Mouse (Mus musculus) mature B cell (primary cell): ENCODE measurements around the gene Map2.

Experiments
- in situ Hi-C: fragments of 300-500 bp; cut with MboI; formaldehyde crosslinking; loops from 2 replicates; pipeline ENCODE4 v1.14.3; 2019

Map2 gene

DNA sequence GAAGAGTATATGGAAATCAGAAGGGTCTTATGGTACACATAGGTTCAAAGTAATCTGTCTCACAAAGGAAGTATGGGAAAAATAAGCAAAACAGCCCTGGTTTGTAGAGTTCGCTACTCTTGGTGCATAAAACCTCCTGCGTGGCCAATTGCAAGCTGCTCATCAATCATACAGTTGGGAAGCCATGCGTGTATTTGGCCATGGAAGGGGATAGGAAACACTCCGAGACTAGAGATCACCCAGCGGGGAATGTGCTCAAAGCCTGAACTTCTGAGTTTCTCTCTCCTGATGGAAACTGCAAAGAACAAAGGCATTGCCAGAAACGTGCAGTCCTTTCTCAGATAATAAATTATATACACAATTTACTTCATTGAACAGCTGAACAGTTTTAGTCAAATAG, 124.3 kb downstream of the Map2 start:
- in situ Hi-C loops, result no loop called here

DNA sequence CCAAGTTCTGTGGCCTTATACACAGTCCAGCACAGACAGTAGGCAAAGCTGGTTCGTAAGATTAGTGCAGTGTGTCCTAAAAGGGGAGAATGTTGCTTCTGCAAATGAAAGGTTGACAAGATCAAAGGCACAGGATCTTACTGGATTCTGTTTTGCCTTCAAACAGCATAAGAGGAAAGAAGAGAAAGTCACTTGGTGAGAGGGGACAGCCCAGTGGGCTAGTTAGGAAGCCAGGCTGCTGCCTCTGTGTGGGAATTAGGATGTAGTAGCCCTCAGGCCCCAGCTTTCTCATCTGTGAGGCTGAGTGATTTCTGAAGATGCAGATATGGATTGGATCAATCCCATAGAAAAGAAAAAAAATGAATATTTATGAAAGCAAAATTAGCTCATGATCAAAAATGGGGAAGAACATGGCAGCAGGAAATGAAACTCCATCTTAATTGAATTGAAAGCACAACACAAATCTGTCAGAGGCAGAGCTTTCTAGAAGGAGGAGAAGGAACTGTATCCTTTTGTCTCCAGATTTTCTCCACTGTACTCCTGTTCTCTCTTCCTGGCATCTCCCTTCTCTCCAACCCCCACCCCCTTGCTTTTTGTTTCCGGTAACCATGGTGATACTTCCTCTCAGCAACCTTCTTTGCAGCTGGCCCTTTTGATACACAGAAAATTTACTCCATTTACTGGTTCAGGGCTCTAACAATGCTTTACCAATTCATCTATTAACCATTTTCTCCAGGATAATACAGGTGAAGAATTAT, 145.5 kb downstream of the Map2 start:
- in situ Hi-C loops, result no loop called here

DNA sequence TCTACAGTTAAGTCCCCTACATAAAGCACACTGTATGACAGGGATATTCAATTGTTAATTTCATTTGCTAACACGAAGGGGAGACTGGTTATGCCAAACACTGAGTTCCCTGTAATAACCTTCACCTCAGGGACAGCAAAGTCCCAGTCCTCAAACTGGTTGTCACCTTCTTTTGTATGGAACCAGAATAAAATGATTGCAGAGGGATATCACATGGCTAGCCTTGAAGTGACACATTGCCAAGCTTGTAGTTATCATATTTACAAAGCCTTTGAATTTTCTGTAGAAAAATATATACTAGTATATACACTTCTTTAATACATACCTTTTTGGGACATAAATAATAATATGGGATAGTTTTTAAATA, 146.0 kb downstream of the Map2 start:
- in situ Hi-C loops, result no loop called here

DNA sequence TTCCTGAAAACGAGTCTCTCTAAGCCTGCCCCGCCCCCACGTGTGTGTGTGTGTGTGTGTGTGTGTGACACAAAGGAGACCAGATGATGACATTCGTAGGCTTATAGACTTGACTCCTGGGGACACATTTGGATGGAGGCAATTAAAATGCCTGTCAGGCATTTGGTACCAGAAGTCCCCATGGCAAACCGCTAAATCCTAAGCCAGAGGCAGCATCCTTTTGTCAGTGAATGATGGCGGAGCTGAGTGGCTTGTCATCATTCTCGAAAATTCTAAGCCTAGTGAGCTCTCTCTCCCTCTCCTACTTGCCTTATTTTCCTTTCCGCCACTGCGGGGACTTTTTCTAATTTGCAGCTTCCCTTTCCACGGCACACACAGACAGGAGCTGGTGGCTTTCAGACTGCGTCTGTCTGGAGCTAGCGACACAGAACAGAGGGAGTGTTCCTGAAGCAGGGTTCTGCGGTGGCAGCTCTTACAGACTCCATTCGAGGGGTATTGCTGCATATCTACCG, 146.6 kb downstream of the Map2 start:
- in situ Hi-C loops, result no loop called here

DNA sequence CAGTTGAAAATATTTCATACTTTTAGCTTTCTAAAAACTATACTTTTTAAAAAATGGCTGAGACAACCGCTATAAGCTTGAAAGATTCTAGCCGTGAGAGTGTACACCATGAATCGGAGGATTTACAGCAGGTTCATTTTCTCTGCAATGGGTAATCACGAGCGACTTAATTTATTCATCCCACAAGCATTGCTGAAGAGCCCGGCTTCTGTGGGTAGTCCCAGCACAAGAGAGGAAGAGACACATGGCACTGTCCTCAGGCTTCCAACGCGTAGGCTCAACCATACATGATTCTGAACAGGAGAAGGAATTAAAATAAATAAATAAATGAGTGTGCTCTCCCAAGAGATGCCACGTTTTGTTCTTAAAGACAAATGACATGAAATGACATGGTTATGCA, 148.4 kb downstream of the Map2 start:
- in situ Hi-C loops, result no loop called here

DNA sequence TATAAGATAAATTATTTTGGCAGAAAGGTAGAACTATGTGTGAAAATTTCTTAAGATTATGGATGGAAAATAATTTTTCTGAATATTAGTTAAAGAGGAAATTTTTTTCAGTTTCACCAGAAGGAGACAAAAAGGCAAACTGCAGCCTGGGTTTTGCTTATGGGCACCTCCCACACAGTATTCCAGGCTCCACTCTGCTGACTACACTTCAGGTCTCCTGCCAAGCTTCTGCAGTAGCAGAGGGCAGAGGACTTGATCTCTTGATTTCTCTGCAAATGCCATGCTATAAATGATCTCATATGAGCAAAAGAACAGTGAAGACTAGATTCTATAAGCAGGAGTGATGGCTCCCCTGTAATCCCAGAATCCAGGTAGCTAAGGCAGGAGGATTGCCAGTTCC, 149.9 kb downstream of the Map2 start:
- in situ Hi-C loops, result no loop called here

DNA sequence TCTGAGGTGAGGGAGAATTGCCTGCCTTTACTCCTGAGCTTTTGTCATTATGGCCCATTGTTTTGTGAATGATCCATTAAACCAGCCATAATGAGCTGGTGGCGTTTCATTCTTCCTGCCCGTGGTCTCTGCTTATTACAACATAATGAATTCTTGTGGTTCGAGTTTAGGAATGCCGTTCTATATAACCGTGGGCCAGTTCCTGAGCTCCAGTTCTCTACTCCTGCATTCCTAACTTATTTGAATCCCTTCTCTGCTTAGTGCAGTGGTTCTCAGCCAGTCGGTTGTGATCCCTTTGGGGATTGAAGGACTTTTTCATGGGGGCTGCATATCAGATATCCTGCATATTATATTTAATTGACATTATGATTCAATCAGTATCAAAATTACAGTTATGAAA, 153.9 kb downstream of the Map2 start:
- in situ Hi-C loops, result no loop called here

DNA sequence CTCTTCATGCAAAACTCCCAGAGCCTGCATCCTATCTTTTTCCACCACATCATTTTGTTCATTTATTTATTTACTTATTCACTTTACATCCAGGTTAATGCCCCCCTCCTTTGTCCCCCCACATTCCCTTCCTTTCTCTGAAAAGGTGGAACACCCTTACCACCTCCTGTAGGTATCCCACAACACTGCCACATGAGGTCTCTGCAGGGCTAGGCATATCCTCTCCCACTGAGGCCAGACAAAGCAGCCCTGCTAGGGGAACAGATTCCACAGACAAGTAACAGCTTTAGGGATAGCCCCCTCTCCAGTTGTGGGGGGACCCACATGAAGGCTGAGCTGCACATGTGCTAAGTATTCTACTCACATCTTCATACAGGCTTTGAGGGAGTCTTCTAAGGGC, 154.5 kb downstream of the Map2 start:
- in situ Hi-C loops, result no loop called here

DNA sequence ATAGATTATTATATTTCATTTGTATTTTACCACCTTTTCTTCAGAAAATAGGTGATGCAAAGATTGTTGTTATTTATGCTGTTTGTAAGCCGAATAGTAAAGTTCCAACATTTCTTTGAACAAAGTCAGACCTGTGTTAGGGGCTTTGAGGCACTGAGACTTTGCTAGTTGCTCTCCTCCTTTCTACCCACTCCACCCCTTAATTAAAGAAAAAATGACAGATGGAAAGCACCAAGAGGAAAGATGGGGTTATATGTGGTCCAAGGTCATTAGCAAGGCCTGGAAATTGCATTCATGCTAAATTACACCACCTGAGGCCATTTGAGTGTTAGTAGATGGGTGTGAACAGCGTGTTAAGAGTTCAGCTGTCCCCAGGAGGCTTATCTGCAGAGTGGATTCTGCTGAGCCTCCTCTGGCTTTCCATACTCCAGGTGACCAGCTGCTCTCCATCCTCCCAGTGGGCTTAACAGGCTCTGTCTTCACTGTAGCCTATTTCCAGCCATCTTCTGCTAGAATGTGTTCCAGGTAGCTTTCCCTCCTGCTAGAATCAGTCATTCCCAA, 160.7 kb downstream of the Map2 start:
- in situ Hi-C loops, result no loop called here

DNA sequence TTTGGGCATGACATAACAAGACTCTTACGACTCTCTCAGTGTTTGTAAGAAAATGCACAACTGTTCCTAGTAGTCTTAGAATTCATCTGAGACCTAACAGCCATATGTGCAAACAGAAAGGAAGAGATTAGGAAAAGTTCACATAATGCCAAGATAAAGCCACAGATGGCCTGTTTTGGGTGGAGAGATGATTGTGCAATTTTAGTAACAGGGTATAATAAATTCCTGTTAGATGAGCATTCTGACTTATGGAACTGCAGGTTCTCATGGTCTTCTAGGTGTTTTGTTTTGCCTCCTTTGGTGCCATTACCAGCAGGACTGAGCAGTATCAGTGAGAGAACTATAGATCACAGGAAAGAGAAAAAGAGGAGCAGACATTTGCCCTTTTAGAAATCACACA, 164.1 kb downstream of the Map2 start:
- in situ Hi-C loops, result no loop called here

DNA sequence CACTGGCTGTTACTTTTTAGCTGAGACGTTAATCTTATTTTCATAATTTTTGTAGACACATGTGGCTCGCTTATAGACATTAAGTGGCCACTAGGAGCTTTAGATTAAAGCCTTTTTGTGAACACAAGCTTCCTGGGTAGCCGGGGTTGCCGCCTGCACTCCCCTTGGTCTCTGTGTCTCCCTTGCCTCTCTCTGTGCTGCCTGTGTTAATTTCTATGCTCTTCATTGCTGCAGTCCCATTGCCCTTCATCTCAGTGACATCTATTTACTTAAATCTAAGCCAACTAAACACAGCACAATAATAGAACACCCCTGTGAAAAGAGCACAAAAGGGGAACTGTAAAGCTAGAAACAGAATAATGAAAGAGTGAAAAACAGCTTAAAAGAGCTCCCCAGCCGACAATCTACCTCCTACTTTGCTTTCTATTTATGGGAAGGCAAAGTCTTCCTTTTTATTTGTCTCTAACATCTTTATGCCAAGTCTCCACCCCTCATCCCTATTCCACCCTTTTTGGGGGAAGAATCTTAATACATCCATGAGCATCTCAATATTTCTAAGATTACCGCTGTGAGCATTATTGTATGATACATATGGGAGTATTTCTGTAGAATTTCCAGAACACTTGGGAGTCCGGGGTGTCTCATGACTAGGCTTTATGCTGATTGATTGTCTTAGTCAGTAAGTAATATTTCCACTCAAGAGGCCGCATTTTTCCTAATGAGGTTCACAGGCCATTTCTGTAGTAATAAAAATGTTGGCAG, 173.5 kb downstream of the Map2 start:
- in situ Hi-C loops, result no loop called here

DNA sequence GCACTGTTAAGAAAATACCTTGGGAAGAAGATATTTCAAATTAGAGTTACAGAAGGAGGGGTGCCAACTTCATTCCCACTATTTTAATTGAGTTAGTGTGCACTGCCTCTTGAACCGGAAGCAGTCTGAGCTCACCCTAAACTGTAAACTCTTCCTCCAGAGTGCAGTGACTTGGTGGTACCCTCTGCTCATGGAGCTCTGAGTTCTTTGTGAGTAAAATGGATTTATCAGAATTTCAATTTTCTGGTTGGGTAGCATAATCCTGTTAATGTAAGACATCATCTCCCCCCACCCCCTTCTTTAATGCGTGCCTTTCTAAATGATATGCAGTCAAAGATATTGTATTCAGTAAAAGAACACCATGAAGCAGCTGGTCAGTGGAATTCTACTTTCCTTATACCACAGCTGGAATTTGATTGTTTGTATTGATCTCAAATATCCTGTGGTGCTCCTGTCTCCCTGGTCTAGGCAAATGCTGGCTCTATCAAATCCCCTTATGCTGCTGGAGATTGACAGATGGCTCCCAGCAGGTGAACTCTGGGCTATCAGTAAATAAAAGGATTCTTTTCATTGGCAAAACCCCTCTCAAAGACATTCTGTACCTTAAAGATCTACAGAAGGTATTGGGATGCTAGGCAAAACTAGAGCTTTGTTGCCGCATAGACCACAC, 174.2 kb downstream of the Map2 start:
- in situ Hi-C loops, result no loop called here

DNA sequence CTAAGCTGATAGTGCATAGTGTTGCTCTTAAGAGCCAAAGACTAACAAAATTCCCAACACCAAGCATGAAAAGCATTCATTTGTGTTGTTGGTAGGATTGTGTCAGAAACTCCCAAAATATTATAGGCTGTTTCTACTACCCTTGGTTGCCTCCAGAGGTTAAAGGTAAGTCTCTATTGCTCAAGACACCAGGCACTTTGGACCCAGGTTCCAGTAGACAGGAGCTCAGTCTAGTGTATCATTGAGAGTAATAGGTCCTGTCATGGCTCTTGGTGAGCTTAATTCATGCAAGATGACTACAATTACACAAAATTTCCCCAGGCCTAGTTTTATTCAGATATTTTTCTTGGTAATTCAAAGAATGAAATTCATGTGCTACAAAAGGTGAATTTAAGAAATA, 176.3 kb downstream of the Map2 start:
- in situ Hi-C loops, result no loop called here

DNA sequence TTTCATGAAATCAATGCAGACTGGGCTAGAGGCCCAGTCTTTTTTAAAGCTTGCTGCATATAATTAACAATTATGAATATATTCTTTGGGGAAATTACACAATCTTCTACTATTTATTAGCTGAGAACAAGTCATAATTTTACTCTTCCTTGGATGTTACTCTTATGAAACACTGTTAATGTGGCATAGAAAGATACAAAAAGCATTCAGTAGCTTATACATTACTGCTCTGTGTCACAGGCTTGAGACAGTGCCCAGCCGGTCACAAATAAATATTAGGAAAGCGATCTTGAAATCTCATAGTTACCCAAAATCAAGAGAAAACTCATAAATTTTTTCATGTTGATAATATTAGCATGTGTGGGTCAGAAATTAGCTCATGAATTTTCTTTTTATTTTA, 186.7 kb downstream of the Map2 start:
- in situ Hi-C loops, result no loop called here

DNA sequence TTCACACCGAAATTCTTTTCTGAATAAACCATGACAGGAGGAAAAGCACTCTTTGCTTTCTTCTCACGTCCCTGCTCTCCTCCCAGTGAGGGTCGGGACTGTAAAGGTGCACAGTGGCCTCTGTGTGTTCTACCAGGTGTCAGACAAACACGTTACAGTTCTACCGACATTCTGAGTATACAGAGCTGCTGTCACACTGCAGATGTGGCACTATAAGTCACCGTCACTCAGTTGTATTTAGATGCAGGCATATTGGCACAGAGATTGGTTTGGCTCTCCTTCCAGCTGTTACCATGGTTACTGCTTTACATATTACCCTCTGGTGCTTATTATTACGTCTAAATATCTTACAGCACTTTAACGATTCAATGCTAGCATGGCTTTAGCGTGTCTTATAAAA, 188.2 kb downstream of the Map2 start:
- in situ Hi-C loops, result no loop called here

DNA sequence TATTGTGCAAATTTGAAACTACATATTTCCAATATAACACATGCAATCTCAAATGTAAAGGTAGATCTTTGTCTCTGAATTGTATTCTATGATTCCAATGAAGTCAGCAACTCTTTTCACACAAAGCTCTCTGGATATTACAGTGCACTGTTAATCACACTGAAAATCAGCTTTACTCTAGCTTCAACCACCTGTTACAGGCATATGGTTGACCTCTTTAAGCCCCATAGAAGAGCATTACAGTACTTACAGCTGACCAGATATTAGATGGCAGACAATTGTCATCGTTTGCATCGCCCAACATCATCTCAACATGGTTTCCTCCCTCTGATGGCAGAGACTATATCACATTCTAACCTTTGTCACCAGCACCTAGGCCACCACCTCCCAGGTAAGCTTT, 189.3 kb downstream of the Map2 start:
- in situ Hi-C loops, result no loop called here

DNA sequence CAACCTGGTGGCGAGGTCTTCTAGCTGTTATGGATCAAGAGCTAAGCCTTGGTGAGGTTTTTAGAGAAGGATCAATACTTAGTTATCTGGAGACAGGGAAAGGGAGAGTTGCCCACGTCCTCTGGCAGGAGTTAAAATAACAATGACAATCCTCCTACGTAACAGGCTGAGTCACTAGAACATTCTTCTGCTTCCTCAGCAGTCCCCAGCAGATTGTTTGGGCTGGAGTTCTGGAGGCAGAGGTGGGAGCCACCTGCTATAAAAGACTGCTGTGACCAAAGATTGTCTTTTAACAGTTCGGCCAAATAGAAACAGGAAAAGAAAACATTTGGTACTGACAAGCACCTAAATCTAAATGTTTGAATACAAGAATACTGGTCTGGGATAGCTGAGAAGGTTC, 190.5 kb downstream of the Map2 start:
- in situ Hi-C loops, result no loop called here

DNA sequence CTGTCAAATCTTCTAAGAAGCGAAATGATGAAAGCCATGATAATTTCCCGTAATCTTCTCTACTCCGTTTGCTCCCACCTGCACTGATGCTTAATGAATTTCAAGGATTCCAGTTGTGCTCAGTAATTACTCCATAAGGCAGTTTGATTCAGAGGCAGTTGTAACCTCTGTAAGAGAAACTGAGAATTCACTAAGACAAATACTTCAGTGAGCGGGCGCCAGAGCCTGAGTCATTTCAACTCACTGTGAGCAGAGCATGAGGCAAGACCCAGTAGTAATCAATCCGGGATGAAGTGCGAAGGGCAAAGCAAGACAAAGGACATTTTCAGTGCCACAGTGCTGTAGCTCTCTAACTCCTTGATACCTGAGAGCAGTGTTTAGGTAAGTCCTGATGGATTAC, 194.4 kb downstream of the Map2 start:
- in situ Hi-C loops, result no loop called here

DNA sequence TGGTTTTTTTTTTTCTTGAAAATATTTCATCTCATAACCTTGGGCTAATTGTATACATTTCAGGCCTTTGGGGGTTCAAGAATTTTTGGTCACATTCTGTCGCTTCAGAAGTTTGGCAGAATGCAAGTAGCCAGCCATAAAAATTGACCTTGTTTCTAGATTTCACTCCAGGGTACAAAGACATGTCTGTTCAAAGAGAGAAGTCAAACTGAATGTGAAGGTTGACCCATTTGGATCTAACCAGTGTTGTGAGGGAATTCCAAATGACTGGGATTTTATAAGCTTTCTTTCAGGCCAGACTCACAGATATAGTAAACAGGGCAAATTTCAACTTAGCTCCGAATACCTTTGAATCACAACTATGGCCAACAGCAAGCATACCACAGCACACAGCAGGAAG, 196.3 kb downstream of the Map2 start:
- in situ Hi-C loops, result no loop called here

DNA sequence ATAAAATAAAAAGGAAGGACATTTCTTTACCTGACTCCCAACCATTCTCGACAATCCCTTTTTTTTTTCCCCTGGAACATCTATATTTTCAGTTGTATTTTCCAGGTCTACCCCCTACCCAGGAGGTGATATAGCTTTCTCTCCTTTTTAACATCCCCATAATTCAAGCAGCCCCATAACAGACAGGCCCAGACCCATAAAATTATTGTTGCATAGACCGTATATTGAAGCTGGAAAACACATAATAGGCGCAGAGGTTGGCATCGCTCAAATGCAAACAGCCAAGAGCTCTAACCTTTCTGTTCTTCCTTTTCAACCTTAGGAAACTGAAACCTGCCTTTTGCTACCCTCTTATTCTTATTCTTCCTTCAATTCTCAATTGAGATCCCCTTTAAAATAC, 211.2 kb downstream of the Map2 start:
- in situ Hi-C loops, result no loop called here

DNA sequence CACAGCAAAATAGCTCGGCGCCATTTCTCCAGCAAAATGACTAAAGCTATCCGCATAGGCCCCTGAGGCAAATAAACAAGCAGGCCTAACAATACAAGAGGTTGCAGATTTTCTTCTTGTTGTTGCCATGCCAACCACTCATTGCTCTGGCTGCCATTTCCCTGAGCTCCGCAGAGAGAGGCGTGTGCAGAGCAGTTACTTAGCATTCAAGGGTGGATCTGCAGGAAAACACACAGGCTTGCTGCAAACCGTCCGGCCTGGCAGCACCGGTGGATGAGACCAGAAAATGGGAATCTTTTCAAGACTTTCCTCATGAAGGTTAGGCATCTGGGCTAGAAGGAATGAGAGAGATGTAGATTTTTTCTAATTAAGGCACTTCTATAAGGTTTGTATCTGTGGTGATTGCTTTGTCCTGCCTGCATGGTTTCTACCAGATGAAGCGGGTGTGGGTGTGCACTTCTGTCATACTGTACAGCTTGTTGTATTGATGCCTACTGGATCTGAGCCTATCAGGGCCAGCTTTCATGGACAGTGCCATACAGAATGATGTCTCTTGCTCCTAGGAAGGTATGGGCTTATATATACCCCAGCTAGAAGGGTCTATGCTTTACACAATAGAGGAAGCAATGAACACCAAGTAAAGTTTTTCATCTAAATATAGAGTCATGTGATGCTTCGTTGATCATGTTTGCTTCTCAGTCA, 211.8 kb downstream of the Map2 start:
- in situ Hi-C loops, result no loop called here

DNA sequence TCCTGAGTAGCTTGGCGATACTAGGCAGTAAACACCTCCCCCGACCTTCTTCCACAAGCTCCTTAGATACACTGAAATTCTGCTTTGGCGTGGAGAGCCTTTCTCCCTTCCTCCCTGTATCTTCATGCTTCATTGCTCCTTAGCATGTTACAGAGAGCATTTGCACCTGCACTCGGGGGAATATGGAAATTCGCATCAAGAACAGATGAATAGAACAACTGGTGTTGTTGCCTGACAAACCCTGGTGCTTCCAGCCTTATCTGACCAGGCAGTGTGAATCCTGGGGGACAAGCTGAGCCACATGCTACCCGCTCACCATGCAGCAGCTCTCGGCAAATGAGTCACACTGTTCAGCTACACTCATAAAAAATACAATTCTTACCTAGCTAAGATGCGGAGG, 213.5 kb downstream of the Map2 start:
- in situ Hi-C loops, result no loop called here
